Mouse (Mus musculus) kidney, embryonic 14.5 days (tissue): ENCODE measurements around the gene Rapgef1. TPM values are rescaled to one million over a fixed set of nuclear protein-coding genes. Genes with fewer than 3 reads are reported as not detected.

Experiments
- ATAC-seq: fragments of 200-750 bp; cut with Nextera tagmentation; 2 replicates; pipeline ENCODE4 v1.8.0; 2017; ENCODE audit warnings: moderate number of reproducible peaks, mild to moderate bottlenecking, moderate TSS enrichment, moderate library complexity; ENCODE audit not compliant: low FRiP score, low TSS enrichment
- H3K27ac ChIP-seq: fragments of 300-500 bp; sonication (generic); 2 replicates; pipeline ENCODE4 v1.5.1; 2014; ENCODE audit warnings: low read depth, mild to moderate bottlenecking, low read length, moderate library complexity, mixed read lengths
- H3K27me3 ChIP-seq: fragments of 300-500 bp; sonication (generic); 2 replicates; pipeline ENCODE4 v1.6.1; 2014; ENCODE audit warnings: mild to moderate bottlenecking, low read length; ENCODE audit not compliant: control insufficient read depth, insufficient read depth
- H3K36me3 ChIP-seq: fragments of 300-500 bp; sonication (generic); 2 replicates; pipeline ENCODE4 v1.6.1; 2014; ENCODE audit warnings: low read length, mixed read lengths; ENCODE audit not compliant: control insufficient read depth, insufficient read depth
- H3K4me1 ChIP-seq: fragments of 300-500 bp; sonication (generic); 2 replicates; pipeline ENCODE4 v1.6.1; 2014; ENCODE audit warnings: low read length, mixed read lengths; ENCODE audit not compliant: control insufficient read depth, insufficient read depth
- H3K4me2 ChIP-seq: fragments of 300-500 bp; sonication (generic); replicated peaks from 2 replicates; pipeline ENCODE4 v1.6.1; 2014; ENCODE audit warnings: low read depth, mild to moderate bottlenecking, low read length
- H3K4me3 ChIP-seq: fragments of 300-500 bp; sonication (generic); 2 replicates; pipeline ENCODE4 v1.5.1; 2014; ENCODE audit warnings: mild to moderate bottlenecking, low read length
- H3K9ac ChIP-seq: fragments of 300-500 bp; sonication (generic); 2 replicates; pipeline ENCODE4 v1.6.1; 2014; ENCODE audit warnings: low read depth, mild to moderate bottlenecking, low read length, moderate library complexity
- H3K9me3 ChIP-seq: fragments of 300-500 bp; sonication (generic); 2 replicates; pipeline ENCODE4 v1.6.1; 2016; ENCODE audit warnings: low read length; ENCODE audit not compliant: control insufficient read depth
- WGBS: fragments of 180-500 bp; shearing (Covaris S2); extraction: QIAGEN DNeasy Blood & Tissue Kit; methylation state at CpG from one replicate; pipeline ENCODE4 v1.1.7; 2014; 5-methylcytosine and 5-hydroxymethylcytosine counted together
- polyA plus RNA-seq: library from polyadenylated mRNA; unstranded; fragments of >200 nt; fragmentation: Nextera tagmentation; extraction: Ambion mirVana; gene quantifications from 2 replicates; pipeline ENCODE4 v1.2.1, GENCODE M21; 2014

Rapgef1 gene
- polyA plus RNA-seq, 1 experiment from 2014 or later = 16.6 TPM

- Histone ChIP-seq H3K9me3 (no peaks in the 10 kb centered on the region), H3K4me2 (no peak overlapping the region), H3K4me3 (no peak overlapping the region), H3K4me1 (no peaks in the 10 kb centered on the region), H3K27me3 (no peaks in the 10 kb centered on the region), H3K36me3 (peaks cover 44% of the 10 kb centered on the region), H3K9ac (no peak overlapping the region), H3K27ac (no peak overlapping the region)
- no peak for ATAC-seq
- 72% methylated on average over 5 of the region's 5 CpGs for WGBS
Measured at GRCm38 (mm10) chr2:29739368-29739767, 119.8 kb downstream of the Rapgef1 start.

DNA sequence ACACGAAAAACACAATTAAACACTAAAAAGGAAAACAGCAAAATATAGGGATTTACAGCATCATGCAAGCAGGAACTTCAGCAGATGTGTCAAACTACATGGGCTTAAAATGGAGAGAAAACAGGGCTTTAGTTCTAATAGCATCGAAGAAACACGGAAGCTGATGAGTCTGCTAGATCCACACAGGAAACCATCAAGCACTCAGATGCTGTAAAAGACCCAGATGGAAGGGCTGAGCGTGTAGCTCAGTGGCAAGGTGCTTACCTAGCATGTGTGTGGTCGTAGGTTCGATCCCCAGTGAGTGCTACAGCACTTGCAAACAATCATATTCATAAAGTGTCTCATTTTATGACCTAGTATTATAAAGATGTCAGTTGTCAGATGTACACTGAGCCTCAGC, 121.7 kb downstream of the Rapgef1 start:
- ATAC-seq = no peak
- 89% methylated on average over 6 of the region's 6 CpGs for WGBS
- Histone ChIP-seq H3K4me1 (no peaks in the 10 kb centered on the region), H3K4me2 (no peak overlapping the region), H3K27ac (no peak overlapping the region), H3K36me3 (peaks cover 30% of the 10 kb centered on the region), H3K9me3 (no peaks in the 10 kb centered on the region), H3K4me3 (no peak overlapping the region), H3K9ac (no peak overlapping the region), H3K27me3 (peaks cover 3% of the 10 kb centered on the region; the same call in 1 of the 2 replicates)

- Histone ChIP-seq H3K9ac (no peak overlapping the region), H3K4me2 (no peak overlapping the region), H3K27me3 (peaks cover 15% of the 10 kb centered on the region; the same call in 1 of the 2 replicates), H3K4me1 (no peaks in the 10 kb centered on the region), H3K9me3 (no peaks in the 10 kb centered on the region), H3K27ac (no peak overlapping the region), H3K36me3 (peaks cover 6% of the 10 kb centered on the region; the same call in 1 of the 2 replicates), H3K4me3 (no peak overlapping the region)
- ATAC-seq = no peak
- WGBS = 77% methylated on average over 6 of the region's 6 CpGs
Measured at GRCm38 (mm10) chr2:29744256-29744655, 124.7 kb downstream of the Rapgef1 start.

- 0 out of 2 replicates have a peak, but pooled peaks have one; percentile 21 for ATAC-seq
- no peaks in the 10 kb centered on the region for H3K9me3 ChIP-seq
- H3K4me1 ChIP-seq = peaks cover 14% of the 10 kb centered on the region; the same call in 1 of the 2 replicates
- H3K27me3 ChIP-seq = peaks cover 31% of the 10 kb centered on the region
- peak overlapping the region; percentile 30 for H3K4me3 ChIP-seq
- no peak overlapping the region for H3K27ac ChIP-seq
- H3K36me3 ChIP-seq = no peaks in the 10 kb centered on the region
- whole genome bisulfite sequencing = 3% methylated on average over 50 of the region's 50 CpGs
- H3K9ac ChIP-seq = peak overlapping the region; percentile 46
- H3K4me2 ChIP-seq = peak overlapping the region; percentile 55
Measured at GRCm38 (mm10) chr2:29747188-29747782, 127.8 kb downstream of the Rapgef1 start.

GRCm38 (mm10) chr2:29747852-29748251, 128.3 kb downstream of the Rapgef1 start:
- H3K4me1 ChIP-seq = peaks cover 14% of the 10 kb centered on the region; the same call in 1 of the 2 replicates
- no peak for ATAC-seq
- 65% methylated on average over 5 of the region's 5 CpGs for WGBS
- H3K4me2 ChIP-seq = no peak overlapping the region
- no peak overlapping the region for H3K9ac ChIP-seq
- no peak overlapping the region for H3K27ac ChIP-seq
- no peaks in the 10 kb centered on the region for H3K9me3 ChIP-seq
- H3K27me3 ChIP-seq = peaks cover 37% of the 10 kb centered on the region
- H3K36me3 ChIP-seq = no peaks in the 10 kb centered on the region
- no peak overlapping the region for H3K4me3 ChIP-seq

- 77% methylated on average over 4 of the region's 4 CpGs for WGBS
- no peak for ATAC-seq
- Histone ChIP-seq H3K9me3 (no peaks in the 10 kb centered on the region), H3K27me3 (peaks cover 41% of the 10 kb centered on the region), H3K27ac (no peak overlapping the region), H3K4me2 (no peak overlapping the region), H3K36me3 (no peaks in the 10 kb centered on the region), H3K9ac (no peak overlapping the region), H3K4me3 (no peak overlapping the region), H3K4me1 (peaks cover 14% of the 10 kb centered on the region; the same call in 1 of the 2 replicates)
Measured at GRCm38 (mm10) chr2:29748499-29748898, 129.0 kb downstream of the Rapgef1 start.

DNA sequence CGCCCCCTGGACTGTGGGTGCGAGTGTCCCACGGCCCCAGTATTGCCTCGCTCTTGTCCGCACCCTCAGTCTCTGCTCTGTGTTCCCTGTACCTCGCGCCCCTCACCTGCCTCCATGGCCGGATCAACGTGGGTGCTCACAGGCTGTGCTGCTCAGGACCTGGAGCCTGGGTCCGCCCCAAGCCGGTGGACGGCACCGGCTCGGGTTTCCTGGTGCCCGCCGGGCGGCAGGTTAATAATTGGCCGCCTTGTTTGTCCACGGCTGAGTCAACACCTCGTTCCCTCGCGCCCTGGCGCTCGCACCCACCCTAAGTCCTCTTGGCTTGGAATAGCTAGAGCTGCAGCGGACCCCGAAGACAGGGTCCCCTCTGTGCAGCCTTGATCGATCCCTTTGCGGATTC, 132.0 kb downstream of the Rapgef1 start, which contains the start of gene Gm13420:
Gm13420 (minus strand) TSS at position 189 of the 400 bp plus-strand sequence.
- peaks cover 14% of the 10 kb centered on the region; the same call in 1 of the 2 replicates for H3K4me1 ChIP-seq
- 2% methylated on average over 28 of the region's 28 CpGs for WGBS
- no peak within 1 kb of the TSS for H3K9ac ChIP-seq
- ATAC-seq = peak; percentile 70
- H3K36me3 ChIP-seq = no peaks in the 10 kb centered on the region
- no peak within 1 kb of the TSS for H3K27ac ChIP-seq
- peaks cover 35% of the 10 kb centered on the region for H3K27me3 ChIP-seq
- peak within 1 kb of the TSS; percentile 21 for H3K4me3 ChIP-seq
- H3K9me3 ChIP-seq = no peaks in the 10 kb centered on the region
- H3K4me2 ChIP-seq = peak within 1 kb of the TSS; percentile 48

- H3K27me3 ChIP-seq = peaks cover 30% of the 10 kb centered on the region
- no peak for ATAC-seq
- WGBS = 93% methylated on average over 5 of the region's 5 CpGs
Measured at GRCm38 (mm10) chr2:29752397-29752796, 132.9 kb downstream of the Rapgef1 start.

DNA sequence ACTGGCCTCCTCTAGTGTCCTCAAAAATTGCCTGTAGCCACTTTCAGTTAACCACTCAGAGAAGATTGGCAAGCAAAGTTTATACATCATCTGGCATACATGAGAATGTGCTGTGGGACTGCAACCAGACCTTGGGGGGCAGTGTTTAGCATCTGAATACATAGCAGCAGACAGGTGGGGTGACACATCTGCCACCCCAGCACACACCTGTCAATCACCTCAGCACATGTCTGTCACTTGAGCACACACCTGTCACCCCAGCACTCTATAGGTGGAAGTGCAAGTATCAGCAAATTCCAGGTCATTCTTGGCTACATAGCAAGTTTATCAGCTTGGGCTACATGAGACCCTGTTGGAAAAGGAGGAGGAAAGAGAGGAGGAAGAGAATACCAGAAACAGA, 136.2 kb downstream of the Rapgef1 start:
- Histone ChIP-seq H3K9ac (no peak overlapping the region), H3K36me3 (no peaks in the 10 kb centered on the region), H3K4me2 (no peak overlapping the region), H3K27me3 (peaks cover 25% of the 10 kb centered on the region), H3K27ac (no peak overlapping the region), H3K9me3 (no peaks in the 10 kb centered on the region), H3K4me1 (peaks cover 10% of the 10 kb centered on the region; the same call in 1 of the 2 replicates), H3K4me3 (no peak overlapping the region)
- ATAC-seq = no peak

More at GRCm38 (mm10) chr2:29752397-29752796, 132.9 kb downstream of the Rapgef1 start:
- Histone ChIP-seq H3K9ac (no peak overlapping the region), H3K27ac (no peak overlapping the region), H3K4me2 (no peak overlapping the region), H3K4me1 (peaks cover 14% of the 10 kb centered on the region; the same call in 1 of the 2 replicates), H3K9me3 (no peaks in the 10 kb centered on the region), H3K36me3 (no peaks in the 10 kb centered on the region), H3K4me3 (no peak overlapping the region)
